Mouse (Mus musculus) mouse trophoblast stem cell (cell line): Measurements from ENCODE around the gene Timm23.

Experiments
- in situ Hi-C, 2 experiments: fragments of 300-500 bp; cut with MseI, MboI; formaldehyde crosslinking; loops; 2 replicates in 1 of 2; 3 replicates in 1 of 2; pipeline ENCODE4 v1.15.1; 2025

Gene Timm23

DNA sequence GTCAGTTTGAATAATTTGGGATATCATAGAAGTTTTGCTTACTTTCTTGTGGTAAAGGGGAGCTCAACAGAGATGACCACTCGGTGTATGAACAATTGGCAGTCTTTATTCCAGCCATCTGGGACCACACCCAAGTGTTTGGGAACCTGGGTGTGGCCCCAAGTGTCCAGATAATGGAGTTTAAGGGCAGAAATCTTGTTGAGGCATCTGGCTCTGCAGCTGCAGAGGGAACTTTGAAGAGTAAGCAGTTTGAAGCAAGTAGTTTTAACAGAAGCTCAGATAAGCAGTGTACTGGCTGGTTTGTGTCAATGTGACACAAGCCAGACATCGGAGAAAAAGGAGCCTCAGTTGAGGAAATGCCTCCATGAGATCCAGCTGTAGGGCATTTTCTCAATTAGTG lies 67.4 kb downstream of the Timm23 start:
- in situ Hi-C loops: no loop called here

GRCm38 (mm10) chr14:32131836-32132235 lies 69.9 kb downstream of the Timm23 start:
- in situ Hi-C loops: no loop called here
